Mouse (Mus musculus): ENCODE results near the gene Gm45261.

- no peak for TF ChIP-seq CTCF (IDR thresholded peaks at IDR 0.05; ENCODE audit: insufficient read depth, low read length)
- no peak for TF ChIP-seq POLR2A (IDR thresholded peaks at IDR 0.05; ENCODE audit: borderline replicate concordance, extremely low read depth, low read depth, low read length)
These were observed 22.2 kb upstream of the Gm45261 start for GRCm38 (mm10) chr1:80483419-80483818.

Data from lung, adult 2 months (tissue).